Mouse (Mus musculus) frontal cortex, postnatal 14 days (tissue): ENCODE data around the gene Vmn1r170.
"Not testable (repeated sequence)": the region's sequence is repeated elsewhere in the genome, so short reads cannot be mapped to it uniquely, and the experiment has no call there.

Experiments used
- DNase-seq, 2 experiments: peaks; one replicate each; pipeline ENCODE4 v3.0.0; 2022; ENCODE audit warnings: low spot score in 2 of 2

The Vmn1r170 gene

GRCm38 (mm10) chr7:23605875-23606274 is at the start of gene Vmn1r170:
Gene Vmn1r170, plus strand, starts transcription at chr7:23606175.
- not testable (repeated sequence) for DNase-seq

- DNase-seq = not testable (repeated sequence)
These were observed 30.7 kb upstream of the Vmn1r170 start, which contains the start of gene Vmn1r169 for GRCm38 (mm10) chr7:23575226-23575625. Gene Vmn1r169, plus strand, starts transcription at chr7:23575526.

DNA sequence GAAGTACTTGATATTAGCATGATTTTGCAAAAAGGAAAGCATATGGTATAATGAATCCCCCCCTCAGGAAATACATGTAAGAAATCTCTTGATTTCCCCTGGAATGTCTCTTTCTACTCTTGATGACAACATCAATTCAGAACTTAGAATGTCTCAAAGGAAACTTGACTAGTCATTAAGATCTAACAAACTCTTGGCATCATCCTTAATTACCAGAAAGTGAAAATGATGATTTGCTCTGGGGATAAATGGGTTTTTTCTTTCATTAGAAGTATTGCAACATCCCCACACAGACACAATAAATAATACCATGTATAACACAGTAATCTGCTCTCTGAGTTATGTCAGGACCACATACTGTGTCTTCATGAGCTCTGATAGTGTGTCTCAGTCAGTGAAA is 24.4 kb downstream of the Vmn1r170 start, which contains the start of gene Vmn1r171:
Vmn1r171 (plus strand) TSS at position 301 of the 400 bp plus-strand sequence.
- no peak for DNase-seq
